Mouse (Mus musculus): ENCODE data around the gene As3mt. TPM values are rescaled to one million over a fixed set of nuclear protein-coding genes. Genes with fewer than 3 reads are reported as not detected.
"Not testable (repeated sequence)": the region's sequence is repeated elsewhere in the genome, so short reads cannot be mapped to it uniquely, and the experiment has no call there.

As3mt gene
- polyA plus RNA-seq, 1 experiment from 2014 or later = 19.4 TPM

- WGBS = 82% methylated on average over 3 of the region's 3 CpGs
- H3K27me3 ChIP-seq (replicated peaks; ENCODE audit: control insufficient read depth, insufficient read depth, low read length) = no peaks in the 10 kb centered on the region
- no peaks in the 10 kb centered on the region for H3K9me3 ChIP-seq (ENCODE audit: control insufficient read depth, low read length)
- DNase-seq (ENCODE audit: low spot score) = no peak
- H3K4me1 ChIP-seq (ENCODE audit: control insufficient read depth, insufficient read depth, low read length) = no peaks in the 10 kb centered on the region
- H3K27ac ChIP-seq (replicated peaks; ENCODE audit: low read depth, low read length) = no peak overlapping the region
- H3K4me2 ChIP-seq (ENCODE audit: low read depth, low read length) = no peak overlapping the region
- no peaks in the 10 kb centered on the region for H3K36me3 ChIP-seq (ENCODE audit: control insufficient read depth, insufficient read depth, low read length)
- no peak for ATAC-seq (ENCODE audit: low read depth)
- H3K9ac ChIP-seq (ENCODE audit: low read depth, low read length) = no peak overlapping the region
- H3K4me3 ChIP-seq (ENCODE audit: low read depth, low read length) = no peak overlapping the region
These were observed 40.5 kb downstream of the As3mt start for GRCm38 (mm10) chr19:46747799-46748198.

DNA sequence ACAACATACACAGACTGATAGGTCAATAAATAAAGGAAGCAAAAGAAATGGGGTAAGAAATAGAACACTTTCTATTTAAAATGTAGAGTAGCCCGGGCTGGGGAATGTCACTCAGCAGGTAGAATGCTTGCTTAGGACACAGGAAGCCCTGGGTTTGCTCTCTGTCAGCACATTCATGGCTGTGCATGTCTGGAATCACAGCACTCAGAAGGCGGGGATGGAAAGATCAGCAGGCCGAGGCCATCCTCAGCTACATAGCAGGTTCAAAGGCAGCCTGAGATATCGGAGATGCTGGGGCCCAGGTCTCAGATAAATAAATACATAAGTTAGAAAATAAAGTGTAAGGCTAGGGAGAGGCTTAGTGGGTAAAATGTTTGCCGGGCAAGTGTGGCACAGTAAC, 45.0 kb downstream of the As3mt start:
- DNase-seq (ENCODE audit: low spot score) = no peak
- 78% methylated on average over 5 of the region's 5 CpGs for WGBS
- H3K27ac ChIP-seq (replicated peaks; ENCODE audit: low read depth, low read length) = no peak overlapping the region

DNA sequence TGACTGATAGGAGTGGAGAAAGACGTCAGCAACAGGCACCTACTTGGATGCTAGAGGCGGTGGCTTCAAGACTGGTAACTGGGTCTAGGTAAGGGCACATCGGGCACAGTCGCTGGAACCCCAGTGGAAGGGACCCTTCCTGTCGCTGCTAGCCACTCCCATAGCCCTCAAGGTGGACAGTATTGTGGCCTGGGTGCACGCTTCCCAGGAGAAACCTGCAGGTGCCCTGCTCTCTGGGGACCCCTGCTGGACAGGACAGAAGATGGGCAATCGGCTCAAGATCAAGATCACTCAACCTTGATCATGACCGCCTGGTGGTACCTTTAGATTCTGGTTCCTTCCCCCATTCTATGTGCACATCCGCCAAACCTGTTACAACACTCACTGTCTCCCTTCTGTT, 47.8 kb downstream of the As3mt start:
- no peaks in the 10 kb centered on the region for H3K36me3 ChIP-seq (ENCODE audit: control insufficient read depth, insufficient read depth, low read length)
- H3K9ac ChIP-seq (ENCODE audit: low read depth, low read length) = no peak overlapping the region
- no peaks in the 10 kb centered on the region for H3K4me1 ChIP-seq (ENCODE audit: control insufficient read depth, insufficient read depth, low read length)
- ATAC-seq (ENCODE audit: low read depth) = no peak
- H3K4me2 ChIP-seq (ENCODE audit: low read depth, low read length) = no peak overlapping the region
- H3K27ac ChIP-seq (replicated peaks; ENCODE audit: low read depth, low read length) = no peak overlapping the region
- no peak overlapping the region for H3K4me3 ChIP-seq (ENCODE audit: low read depth, low read length)
- no peak for DNase-seq (ENCODE audit: low spot score)
- WGBS = 53% methylated on average over 8 of the region's 9 CpGs
- no peaks in the 10 kb centered on the region for H3K9me3 ChIP-seq (ENCODE audit: control insufficient read depth, low read length)
- H3K27me3 ChIP-seq (replicated peaks; ENCODE audit: control insufficient read depth, insufficient read depth, low read length) = no peaks in the 10 kb centered on the region

More for the DNA sequence above, 45.0 kb downstream of the As3mt start:
- no peak overlapping the region for H3K4me2 ChIP-seq (ENCODE audit: low read depth, low read length)
- H3K9ac ChIP-seq (ENCODE audit: low read depth, low read length) = no peak overlapping the region
- no peaks in the 10 kb centered on the region for H3K4me1 ChIP-seq (ENCODE audit: control insufficient read depth, insufficient read depth, low read length)
- no peaks in the 10 kb centered on the region for H3K36me3 ChIP-seq (ENCODE audit: control insufficient read depth, insufficient read depth, low read length)
- no peaks in the 10 kb centered on the region for H3K9me3 ChIP-seq (ENCODE audit: control insufficient read depth, low read length)
- H3K27me3 ChIP-seq (replicated peaks; ENCODE audit: control insufficient read depth, insufficient read depth, low read length) = no peaks in the 10 kb centered on the region
- H3K4me3 ChIP-seq (ENCODE audit: low read depth, low read length) = no peak overlapping the region
- ATAC-seq (ENCODE audit: low read depth) = no peak

DNA sequence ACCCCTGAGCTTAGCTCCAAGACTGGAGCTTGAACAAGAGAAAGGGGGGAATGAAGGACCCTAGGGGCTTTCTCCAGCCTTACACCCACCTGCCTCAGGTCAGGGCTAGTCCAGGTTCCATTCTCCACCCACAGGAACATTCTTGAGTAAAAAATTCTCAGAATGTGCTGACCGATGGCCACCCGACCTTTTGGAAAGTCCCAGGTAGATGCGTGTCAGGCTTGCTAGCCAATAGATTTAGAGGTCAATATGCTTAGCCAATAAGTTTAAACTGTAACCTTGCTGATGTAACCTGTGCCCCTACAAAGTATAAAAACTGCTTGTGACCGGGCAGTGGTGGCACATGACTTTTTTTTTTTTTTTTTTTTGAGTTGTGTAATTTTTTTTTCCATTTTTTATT, 49.0 kb downstream of the As3mt start:
- Histone ChIP-seq H3K27me3 (replicated peaks; ENCODE audit: control insufficient read depth, insufficient read depth, low read length) (no peaks in the 10 kb centered on the region), H3K9ac (ENCODE audit: low read depth, low read length) (no peak overlapping the region), H3K9me3 (ENCODE audit: control insufficient read depth, low read length) (no peaks in the 10 kb centered on the region), H3K36me3 (ENCODE audit: control insufficient read depth, insufficient read depth, low read length) (no peaks in the 10 kb centered on the region), H3K27ac (replicated peaks; ENCODE audit: low read depth, low read length) (no peak overlapping the region), H3K4me1 (ENCODE audit: control insufficient read depth, insufficient read depth, low read length) (no peaks in the 10 kb centered on the region), H3K4me3 (ENCODE audit: low read depth, low read length) (no peak overlapping the region), H3K4me2 (ENCODE audit: low read depth, low read length) (no peak overlapping the region)
- DNase-seq (ENCODE audit: low spot score) = no peak
- WGBS = 86% methylated on average over 4 of the region's 4 CpGs
- ATAC-seq (ENCODE audit: low read depth) = no peak

DNA sequence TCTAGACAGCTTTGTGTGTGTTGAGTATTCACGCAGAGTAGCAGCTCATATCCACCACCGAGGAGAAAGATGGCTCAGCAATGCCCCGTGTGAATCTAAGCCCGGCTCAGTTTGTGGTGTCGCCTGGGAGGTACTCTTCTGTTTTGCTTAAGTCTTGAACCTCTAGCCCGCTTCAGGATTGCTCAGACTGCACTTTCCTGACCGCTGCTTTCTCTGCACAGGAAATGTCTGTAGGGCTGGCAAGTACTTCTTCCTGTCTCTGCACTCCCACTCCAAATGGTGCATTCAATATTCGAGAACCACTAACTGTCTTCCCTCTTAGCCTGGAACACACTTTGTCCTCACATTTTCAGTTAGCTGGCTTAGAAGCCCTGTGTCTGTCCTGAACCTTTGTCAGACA, 51.8 kb downstream of the As3mt start:
- no peaks in the 10 kb centered on the region for H3K9me3 ChIP-seq (ENCODE audit: control insufficient read depth, low read length)
- H3K27ac ChIP-seq (replicated peaks; ENCODE audit: low read depth, low read length) = no peak overlapping the region
- ATAC-seq (ENCODE audit: low read depth) (no peak), DNase-seq (ENCODE audit: low spot score) (no peak)
- H3K4me1 ChIP-seq (ENCODE audit: control insufficient read depth, insufficient read depth, low read length) = peaks cover 20% of the 10 kb centered on the region
- no peak overlapping the region for H3K4me2 ChIP-seq (ENCODE audit: low read depth, low read length)
- no peak overlapping the region for H3K4me3 ChIP-seq (ENCODE audit: low read depth, low read length)
- no peaks in the 10 kb centered on the region for H3K36me3 ChIP-seq (ENCODE audit: control insufficient read depth, insufficient read depth, low read length)
- peaks cover 20% of the 10 kb centered on the region for H3K27me3 ChIP-seq (replicated peaks; ENCODE audit: control insufficient read depth, insufficient read depth, low read length)
- H3K9ac ChIP-seq (ENCODE audit: low read depth, low read length) = no peak overlapping the region
- 62% methylated on average over 7 of the region's 8 CpGs for WGBS

DNA sequence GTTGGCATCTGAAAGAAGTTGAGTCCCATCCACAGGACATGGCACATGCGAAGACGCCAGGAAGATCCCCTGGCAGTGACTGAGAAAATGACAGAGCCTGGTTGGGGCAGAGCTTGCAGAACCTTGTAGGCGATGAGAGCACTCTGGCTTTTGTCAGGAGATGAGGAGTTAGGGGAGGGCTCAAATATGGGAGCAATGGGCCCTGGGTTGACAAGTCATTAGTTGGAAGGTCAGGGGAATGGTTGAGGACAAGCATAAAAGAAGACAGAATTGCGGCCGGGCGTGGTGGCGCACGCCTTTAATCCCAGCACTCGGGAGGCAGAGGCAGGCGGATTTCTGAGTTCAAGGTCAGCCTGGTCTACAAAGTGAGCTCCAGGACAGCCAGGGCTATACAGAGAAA, 52.7 kb downstream of the As3mt start:
- H3K27ac ChIP-seq (replicated peaks; ENCODE audit: low read depth, low read length); H3K9ac ChIP-seq (ENCODE audit: low read depth, low read length); H3K9me3 ChIP-seq (ENCODE audit: control insufficient read depth, low read length); DNase-seq (ENCODE audit: low spot score); H3K36me3 ChIP-seq (ENCODE audit: control insufficient read depth, insufficient read depth, low read length); H3K4me3 ChIP-seq (ENCODE audit: low read depth, low read length); ATAC-seq (ENCODE audit: low read depth); H3K4me2 ChIP-seq (ENCODE audit: low read depth, low read length): not testable (repeated sequence)
- Histone ChIP-seq H3K27me3 (replicated peaks; ENCODE audit: control insufficient read depth, insufficient read depth, low read length) (peaks cover 28% of the 10 kb centered on the region), H3K4me1 (ENCODE audit: control insufficient read depth, insufficient read depth, low read length) (peaks cover 24% of the 10 kb centered on the region)
- WGBS = 81% methylated on average over 10 of the region's 10 CpGs

- ATAC-seq (ENCODE audit: low read depth) (peak; percentile 70), DNase-seq (ENCODE audit: low spot score) (peak; percentile 88)
- 19% methylated on average over 29 of the region's 29 CpGs for WGBS
- Histone ChIP-seq H3K9me3 (ENCODE audit: control insufficient read depth, low read length) (no peaks in the 10 kb centered on the region), H3K36me3 (ENCODE audit: control insufficient read depth, insufficient read depth, low read length) (no peaks in the 10 kb centered on the region), H3K27me3 (replicated peaks; ENCODE audit: control insufficient read depth, insufficient read depth, low read length) (peaks cover 29% of the 10 kb centered on the region), H3K4me3 (ENCODE audit: low read depth, low read length) (peak overlapping the region; percentile 91), H3K27ac (replicated peaks; ENCODE audit: low read depth, low read length) (no peak overlapping the region), H3K4me1 (ENCODE audit: control insufficient read depth, insufficient read depth, low read length) (peaks cover 24% of the 10 kb centered on the region), H3K9ac (ENCODE audit: low read depth, low read length) (no peak overlapping the region; the same call in 1 of the 2 replicates), H3K4me2 (ENCODE audit: low read depth, low read length) (peak overlapping the region; percentile 91)
These were observed 53.3 kb downstream of the As3mt start for GRCm38 (mm10) chr19:46760375-46761160.

- 1% methylated on average over 28 of the region's 59 CpGs for WGBS
- no peaks in the 10 kb centered on the region for H3K36me3 ChIP-seq (ENCODE audit: control insufficient read depth, insufficient read depth, low read length)
These were observed 54.1 kb downstream of the As3mt start, which contains the start of gene Cnnm2 for GRCm38 (mm10) chr19:46761247-46761946. Gene Cnnm2, plus strand, starts transcription at chr19:46761596.

More at GRCm38 (mm10) chr19:46761247-46761946, 54.1 kb downstream of the As3mt start, which contains the start of gene Cnnm2:
- peaks cover 24% of the 10 kb centered on the region for H3K4me1 ChIP-seq (ENCODE audit: control insufficient read depth, insufficient read depth, low read length)
- peak; percentile 100 for DNase-seq (ENCODE audit: low spot score)
- H3K4me3 ChIP-seq (ENCODE audit: low read depth, low read length) = peak within 1 kb of the TSS; percentile 91
- peaks cover 29% of the 10 kb centered on the region for H3K27me3 ChIP-seq (replicated peaks; ENCODE audit: control insufficient read depth, insufficient read depth, low read length)
- ATAC-seq (ENCODE audit: low read depth) = peak; percentile 97
- H3K9ac ChIP-seq (ENCODE audit: low read depth, low read length) = peak within 1 kb of the TSS; percentile 76
- no peaks in the 10 kb centered on the region for H3K9me3 ChIP-seq (ENCODE audit: control insufficient read depth, low read length)
- H3K27ac ChIP-seq (replicated peaks; ENCODE audit: low read depth, low read length) = peak within 1 kb of the TSS; percentile 50
- peak within 1 kb of the TSS; percentile 91 for H3K4me2 ChIP-seq (ENCODE audit: low read depth, low read length)
